Mouse (Mus musculus) cerebellum, postnatal 14 days (tissue): ENCODE results near the gene Nf2.

Experiments
- DNase-seq, 2 experiments: peaks; one replicate each; pipeline ENCODE4 v3.0.0; 2021; ENCODE audit warnings: mixed read lengths in 2 of 2

Gene Nf2

GRCm38 (mm10) chr11:4789691-4790090, 59.6 kb downstream of the Nf2 start:
- DNase-seq: no peak

- no peak for DNase-seq
Measured at GRCm38 (mm10) chr11:4784629-4785142, 64.7 kb downstream of the Nf2 start.

GRCm38 (mm10) chr11:4783116-4783515, 66.2 kb downstream of the Nf2 start:
- DNase-seq: no peak

GRCm38 (mm10) chr11:4780927-4781326, 68.4 kb downstream of the Nf2 start:
- no peak for DNase-seq

GRCm38 (mm10) chr11:4772925-4773324, 76.4 kb downstream of the Nf2 start:
- peak; percentile 75 to 85 for DNase-seq

GRCm38 (mm10) chr11:4771756-4772155, 77.6 kb downstream of the Nf2 start:
- no peak for DNase-seq

GRCm38 (mm10) chr11:4769881-4770280, 79.5 kb downstream of the Nf2 start:
- no peak for DNase-seq

GRCm38 (mm10) chr11:4769293-4769692, 80.0 kb downstream of the Nf2 start:
- no peak for DNase-seq

- DNase-seq: no peak
Measured at GRCm38 (mm10) chr11:4768399-4768798, 80.9 kb downstream of the Nf2 start.

GRCm38 (mm10) chr11:4764476-4764875, 84.9 kb downstream of the Nf2 start:
- no peak for DNase-seq

- DNase-seq: no peak
Measured at GRCm38 (mm10) chr11:4763631-4764030, 85.7 kb downstream of the Nf2 start.

- DNase-seq: no peak
Measured at GRCm38 (mm10) chr11:4762511-4762910, 86.8 kb downstream of the Nf2 start.

- no peak for DNase-seq
Measured at GRCm38 (mm10) chr11:4761991-4762390, 87.3 kb downstream of the Nf2 start.

- DNase-seq: no peak
Measured at GRCm38 (mm10) chr11:4760438-4760837, 88.9 kb downstream of the Nf2 start.

GRCm38 (mm10) chr11:4757789-4758158, 91.6 kb downstream of the Nf2 start:
- no peak for DNase-seq

- no peak for DNase-seq
Measured at GRCm38 (mm10) chr11:4756984-4757788, 92.2 kb downstream of the Nf2 start.

GRCm38 (mm10) chr11:4756460-4756859, 92.9 kb downstream of the Nf2 start:
- no peak for DNase-seq

GRCm38 (mm10) chr11:4754867-4755266, 94.5 kb downstream of the Nf2 start:
- peak; percentile 67 to 71 for DNase-seq

GRCm38 (mm10) chr11:4754036-4754435, 95.3 kb downstream of the Nf2 start:
- DNase-seq: peak in 1 of 2 experiments; percentile 59

- no peak for DNase-seq
Measured at GRCm38 (mm10) chr11:4752836-4753235, 96.5 kb downstream of the Nf2 start.

- no peak for DNase-seq
Measured at GRCm38 (mm10) chr11:4750263-4750662, 99.1 kb downstream of the Nf2 start.

- DNase-seq: no peak
Measured at GRCm38 (mm10) chr11:4747285-4747684, 102.1 kb downstream of the Nf2 start.

- no peak for DNase-seq
Measured at GRCm38 (mm10) chr11:4746733-4747132, 102.6 kb downstream of the Nf2 start, which contains the start of gene Cabp7. Gene Cabp7, minus strand, starts transcription at chr11:4746778.

- no peak for DNase-seq
Measured at GRCm38 (mm10) chr11:4745969-4746368, 103.4 kb downstream of the Nf2 start.

GRCm38 (mm10) chr11:4744691-4745090, 104.6 kb downstream of the Nf2 start:
- DNase-seq: no peak
